Mouse (Mus musculus): ENCODE data around the gene Begain.

Begain gene

DNA sequence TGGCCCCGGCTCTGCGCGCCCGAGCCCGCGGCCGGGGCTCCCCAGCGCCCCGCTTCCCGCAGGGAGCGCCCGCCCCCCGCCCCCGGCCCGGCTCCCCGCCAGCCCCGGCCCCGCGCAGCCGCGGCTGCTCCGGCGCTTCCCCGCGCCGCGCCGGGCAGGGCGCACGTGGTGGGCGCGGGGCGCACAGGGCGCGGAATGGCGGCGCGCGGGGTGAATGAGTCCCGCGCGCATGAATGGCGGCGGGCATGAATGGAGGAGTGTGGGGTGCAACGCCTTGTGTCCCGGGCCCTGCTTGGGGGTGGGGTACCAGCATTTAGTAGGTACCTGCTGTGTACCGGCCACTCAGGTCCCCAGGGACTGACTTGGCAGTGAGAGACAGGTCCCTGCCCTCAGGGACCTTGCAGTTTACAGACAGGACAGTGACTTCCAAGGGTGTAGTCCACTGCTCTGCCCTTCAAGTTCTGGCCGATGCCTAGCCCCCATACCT lies at the start of gene Begain:
TSS of gene Begain (minus strand) at position 51 of the 487 bp plus-strand sequence.
- peak; percentile 68 for DNase-seq

DNA sequence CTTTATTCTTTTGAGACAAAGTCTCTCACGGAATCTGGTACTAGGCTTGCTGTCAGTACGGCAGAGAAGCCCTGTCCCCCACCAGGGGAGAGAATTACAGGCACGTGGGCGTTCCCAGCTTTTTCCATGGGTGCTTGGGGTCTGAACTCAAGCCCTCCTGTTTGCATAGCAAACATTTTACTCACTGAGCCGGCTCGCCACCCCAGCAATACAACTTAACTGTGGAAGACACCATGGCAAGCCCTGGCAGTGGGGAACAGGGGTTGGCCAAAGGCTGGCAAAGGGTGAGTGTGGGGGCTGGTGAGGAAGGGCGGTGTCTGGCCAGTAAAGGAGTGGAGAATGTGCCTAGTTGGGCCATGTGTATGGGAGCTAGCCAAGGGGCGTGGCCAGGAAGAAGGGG lies 47.7 kb upstream of the Begain start:
- no peak for DNase-seq

DNA sequence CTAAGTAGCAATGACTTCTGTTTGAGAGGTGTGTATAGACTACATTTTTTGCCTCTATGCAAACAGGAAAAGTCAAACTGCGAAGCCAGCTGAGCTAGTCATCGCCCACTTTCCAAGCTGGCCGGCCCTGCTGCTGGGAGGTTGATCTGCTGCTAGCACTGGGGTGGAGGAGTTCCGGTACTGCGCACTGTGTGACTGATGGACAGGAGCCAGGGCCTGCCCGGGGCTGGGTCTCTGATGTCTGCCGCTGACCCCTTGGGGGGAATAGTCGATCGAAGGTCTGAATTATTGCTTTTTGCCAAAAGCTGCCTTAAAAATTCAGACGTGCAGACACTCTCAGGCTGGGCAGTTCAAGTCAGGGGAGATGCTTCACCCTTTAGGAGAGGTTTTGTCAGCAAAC lies 47.1 kb upstream of the Begain start:
- DNase-seq = no peak

DNA sequence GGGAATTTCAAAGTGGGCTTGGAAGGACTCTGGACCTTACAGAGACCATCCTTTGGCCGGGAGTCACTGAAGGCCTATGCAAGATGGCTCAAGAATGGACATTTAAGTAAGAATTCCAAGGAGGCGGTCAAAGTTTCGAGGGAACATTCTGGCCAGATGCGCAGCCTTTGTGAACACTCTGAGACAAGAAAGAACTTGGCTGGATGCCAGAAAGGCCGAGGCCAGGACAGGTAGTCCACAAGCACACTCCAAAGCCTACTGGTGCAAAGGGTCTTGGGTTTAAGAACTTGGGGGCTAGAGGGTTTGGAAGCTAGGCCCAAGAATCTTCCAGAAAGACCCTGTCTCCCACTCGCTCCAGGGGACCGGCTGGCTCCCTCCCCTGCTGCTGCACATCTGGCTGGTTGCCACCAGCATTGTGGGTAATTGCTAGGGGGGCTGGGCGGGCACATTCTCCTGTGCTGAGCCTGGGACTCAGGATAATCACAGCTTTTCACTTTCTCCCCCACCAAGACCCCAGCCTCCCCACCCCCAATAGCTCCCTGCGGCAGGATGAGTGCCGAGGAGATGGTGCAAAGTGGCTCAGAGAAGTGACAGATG lies 45.1 kb upstream of the Begain start:
- DNase-seq = peak; percentile 18

DNA sequence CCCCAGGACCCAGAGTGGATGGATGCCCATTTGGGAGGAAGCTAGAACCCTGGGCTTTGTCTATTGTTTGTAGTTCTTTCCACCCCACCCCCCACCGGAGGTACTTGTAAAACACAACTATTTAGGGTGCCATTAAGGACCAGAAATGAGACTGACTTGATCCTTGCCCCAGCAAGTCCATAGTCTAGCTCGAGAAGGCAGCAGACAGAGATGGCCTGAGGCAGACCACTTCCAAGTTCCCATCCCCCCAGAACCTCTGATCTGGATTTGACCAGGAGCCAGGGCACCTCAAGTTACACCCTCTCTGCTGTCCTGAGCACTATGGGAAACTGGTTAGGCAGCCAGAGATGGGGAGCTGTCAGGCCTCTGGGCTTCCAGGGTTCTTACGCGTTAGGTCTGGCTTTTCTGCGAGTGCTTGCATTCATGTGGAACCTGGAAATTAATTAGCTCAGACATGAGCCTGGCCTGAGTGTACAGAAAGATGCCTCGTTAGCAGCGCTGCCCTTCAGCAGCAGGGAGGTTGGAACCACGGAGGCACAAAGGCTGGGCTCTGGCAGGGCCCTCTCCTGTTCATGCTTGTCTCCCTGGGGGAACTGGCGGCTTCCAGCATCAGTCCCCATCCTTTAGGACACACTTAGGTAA lies 44.5 kb upstream of the Begain start:
- DNase-seq = no peak

DNA sequence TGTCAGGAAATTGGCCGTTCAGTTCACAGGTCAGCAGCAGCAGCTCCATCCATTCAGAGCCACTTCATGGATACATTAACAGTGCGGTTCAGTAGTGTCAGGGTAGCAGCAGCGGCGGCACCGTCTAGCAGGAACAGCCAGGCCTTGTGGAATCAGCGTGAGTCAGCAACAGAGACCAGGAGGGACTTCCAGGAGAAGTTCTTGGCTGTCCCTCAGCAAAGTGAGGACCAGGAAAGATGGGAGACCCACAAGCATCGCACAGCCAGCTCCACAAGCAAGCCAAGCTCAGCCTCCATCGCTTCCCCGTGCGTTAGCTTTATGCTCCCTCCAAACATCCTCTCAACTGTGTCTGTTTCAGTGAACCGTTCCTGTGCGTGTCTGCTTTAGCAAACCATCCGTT lies 40.9 kb upstream of the Begain start:
- DNase-seq = no peak

DNA sequence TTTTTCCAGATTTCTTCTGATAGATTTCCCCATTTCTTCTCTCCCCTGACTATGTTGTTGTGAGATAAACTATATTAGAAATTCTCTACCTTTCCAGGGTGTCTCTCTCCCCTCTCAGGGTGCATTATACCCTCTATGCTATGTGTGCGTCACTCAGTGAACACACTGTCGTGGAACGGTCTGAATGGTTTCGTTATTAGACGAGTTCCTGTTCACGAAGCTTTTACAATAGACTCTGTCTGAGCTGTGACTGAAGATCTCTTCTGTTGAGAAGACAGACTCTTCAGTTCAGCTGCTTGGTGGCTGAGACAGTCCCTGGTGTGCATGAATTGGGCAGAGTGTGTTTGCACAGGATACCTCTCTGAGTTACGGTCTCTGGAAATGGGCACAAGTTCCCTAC lies 32.4 kb upstream of the Begain start:
- DNase-seq = no peak

DNA sequence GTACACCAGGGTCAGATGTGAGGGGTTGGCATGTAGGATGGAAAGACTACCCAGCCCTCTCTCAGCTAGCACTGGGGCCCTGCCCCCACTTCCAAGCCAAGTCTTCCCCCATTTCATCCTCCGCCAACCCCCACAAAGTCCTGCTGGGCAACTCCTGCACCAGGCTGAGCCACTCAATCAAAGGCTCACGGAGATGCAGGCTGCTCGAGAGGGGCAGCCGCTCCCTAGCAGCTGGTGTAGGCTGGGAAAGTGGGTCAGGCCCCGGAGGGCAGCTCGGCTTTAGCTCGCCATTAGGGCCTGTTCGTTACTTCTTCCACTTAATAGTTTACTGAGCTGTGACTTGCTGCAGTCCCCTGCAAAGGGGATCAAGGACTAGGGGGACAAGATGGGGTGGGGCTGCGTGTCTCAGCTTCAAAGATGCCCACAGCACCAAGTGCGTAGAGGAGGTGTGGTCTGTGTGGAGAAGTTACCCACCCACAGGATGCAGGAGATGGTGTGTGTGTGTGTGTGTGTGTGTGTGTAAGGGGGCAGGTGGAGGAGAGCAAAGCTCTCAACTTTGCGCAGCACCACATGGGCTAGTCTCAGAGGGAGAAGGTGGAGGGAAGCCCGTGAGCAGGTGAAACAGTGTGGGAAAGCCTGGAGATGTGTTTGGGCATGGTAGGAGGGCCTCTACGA lies 22.6 kb upstream of the Begain start:
- no peak for DNase-seq

DNA sequence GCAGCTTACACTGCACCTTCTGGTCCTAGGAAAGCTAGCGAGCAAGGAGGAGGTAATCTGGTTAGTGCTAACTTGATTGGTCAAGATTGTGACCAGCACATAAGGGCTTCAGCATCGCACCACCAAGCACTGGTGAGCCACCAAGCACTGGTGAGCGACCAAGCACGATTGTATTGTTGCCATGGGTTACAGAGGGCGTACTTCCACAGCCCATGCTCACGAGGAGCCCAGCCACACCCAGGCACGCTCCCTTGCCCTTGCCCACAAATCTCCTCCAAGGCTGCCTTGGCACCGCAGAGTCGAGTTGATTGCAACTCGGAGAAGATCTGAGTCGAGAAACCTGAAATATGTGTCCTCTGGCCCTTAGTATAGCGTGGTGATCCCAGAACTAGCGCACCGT lies 22.0 kb upstream of the Begain start:
- DNase-seq = no peak

DNA sequence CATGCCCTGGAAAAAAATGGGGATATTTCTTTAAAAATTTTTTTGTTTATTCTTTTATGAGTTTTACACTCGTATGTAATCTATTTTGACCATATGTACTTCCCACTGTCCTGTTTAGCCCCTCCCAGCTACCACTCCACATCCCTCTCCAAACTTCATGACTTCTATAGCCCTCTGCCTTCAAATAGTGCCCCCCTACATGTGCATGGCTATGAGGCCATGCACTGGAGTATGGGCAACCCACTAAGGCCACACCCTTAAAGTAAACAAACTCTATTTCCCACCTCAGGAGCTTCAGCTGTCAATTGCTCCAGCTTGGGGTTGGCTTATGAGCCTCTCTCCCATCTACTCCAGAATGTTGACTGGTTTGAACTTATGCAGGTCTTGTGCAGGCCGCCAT lies 18.1 kb upstream of the Begain start:
- DNase-seq = no peak

DNA sequence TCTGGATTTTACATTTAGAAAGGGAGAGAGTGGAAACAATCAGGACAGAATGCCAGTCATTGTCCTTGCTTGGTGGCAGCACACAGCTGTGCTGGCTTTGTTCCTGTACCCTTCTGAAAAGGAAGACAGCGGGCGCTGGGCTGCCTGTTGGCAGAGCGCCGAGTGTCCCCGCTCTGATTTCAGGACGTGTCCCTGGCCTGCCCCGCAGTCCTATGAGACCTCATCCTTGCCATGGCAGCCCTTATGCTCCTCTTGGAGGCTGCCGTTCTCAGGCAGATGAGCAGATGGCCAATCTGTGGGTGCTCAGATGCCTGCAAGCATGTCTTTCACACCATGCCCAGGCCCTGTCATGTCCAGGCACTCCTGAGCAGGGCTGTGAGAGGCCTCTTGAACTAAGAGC lies 17.7 kb upstream of the Begain start:
- no peak for DNase-seq

DNA sequence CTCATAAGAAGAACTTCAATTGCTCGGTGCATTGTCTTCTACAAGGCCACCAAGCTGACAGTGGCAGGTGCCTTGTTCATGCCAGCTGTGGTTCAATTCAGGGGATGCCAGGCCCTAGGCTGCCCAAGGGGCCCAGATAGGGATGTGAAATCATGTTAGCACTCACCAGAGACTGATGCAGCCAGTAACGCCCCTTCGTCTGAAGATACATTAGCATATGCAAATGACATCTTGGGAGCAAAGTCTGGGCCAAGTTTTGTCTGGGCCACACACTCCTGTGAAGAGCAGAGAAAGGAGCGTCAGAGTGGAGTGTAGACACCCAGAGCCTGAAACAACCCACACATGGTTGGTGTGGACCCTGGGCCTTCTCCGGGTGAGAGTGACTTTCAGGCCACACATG lies 17.0 kb upstream of the Begain start:
- DNase-seq = no peak

DNA sequence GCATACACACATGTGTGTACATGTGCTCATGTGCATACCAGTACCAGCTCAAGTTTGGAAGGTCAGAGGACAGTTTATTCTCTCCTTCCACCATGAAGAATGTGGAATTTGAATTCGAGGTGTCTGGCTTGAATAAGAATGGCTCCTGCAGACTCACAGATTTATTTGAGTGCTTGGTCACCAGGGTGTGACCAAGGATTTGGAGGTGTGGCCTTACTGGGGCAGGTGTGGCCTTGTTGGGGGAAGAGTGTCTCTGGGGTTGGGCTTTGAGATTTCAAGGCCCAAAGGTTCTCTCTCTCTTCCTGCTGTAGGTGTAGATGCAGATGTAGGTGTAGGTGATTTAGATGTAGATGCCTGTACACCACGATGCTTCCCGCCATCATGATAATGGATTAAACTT lies 15.5 kb upstream of the Begain start:
- no peak for DNase-seq

DNA sequence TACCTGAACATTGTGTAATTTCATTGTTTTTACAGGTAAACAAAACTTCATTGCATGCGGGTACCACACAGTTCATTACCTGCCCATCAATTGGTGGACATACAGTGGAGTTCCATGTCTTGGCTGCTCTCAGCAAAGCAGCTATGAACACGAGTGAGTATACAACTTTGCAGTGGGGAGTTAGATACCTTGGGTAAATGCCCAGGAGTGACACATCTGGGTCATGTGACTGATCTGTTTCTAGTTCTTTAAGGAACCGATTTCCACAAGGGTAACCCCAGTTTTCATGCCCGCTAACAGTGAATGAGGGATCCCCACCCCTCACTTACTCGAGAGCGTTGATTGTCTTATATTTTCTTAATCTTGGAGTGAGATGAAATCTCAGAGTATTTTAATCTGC lies 9.0 kb upstream of the Begain start:
- no peak for DNase-seq

DNA sequence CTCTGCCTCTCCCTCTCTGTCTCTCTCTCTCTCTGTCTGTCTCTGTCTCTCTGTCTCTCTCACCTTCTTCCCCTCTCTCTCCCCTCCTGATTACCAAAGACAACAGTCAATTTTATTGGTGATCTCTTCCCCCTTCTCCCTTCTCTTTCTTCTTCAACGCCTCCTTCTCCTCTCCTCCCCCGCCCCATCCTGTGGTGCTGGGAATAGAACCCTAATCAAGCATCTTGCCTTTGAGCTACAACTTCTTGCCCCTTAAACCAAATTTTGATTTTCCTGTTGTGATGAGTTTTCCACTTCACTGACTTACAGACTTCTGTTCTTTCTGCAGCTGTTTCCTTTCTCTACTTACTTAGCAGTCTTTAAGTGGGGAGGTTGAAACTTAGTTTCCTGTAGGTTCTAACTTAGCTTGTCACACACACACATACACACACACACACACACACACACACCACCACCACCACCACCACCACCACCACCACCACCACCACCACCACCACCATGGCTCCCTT lies 6.8 kb upstream of the Begain start:
- DNase-seq = no peak

DNA sequence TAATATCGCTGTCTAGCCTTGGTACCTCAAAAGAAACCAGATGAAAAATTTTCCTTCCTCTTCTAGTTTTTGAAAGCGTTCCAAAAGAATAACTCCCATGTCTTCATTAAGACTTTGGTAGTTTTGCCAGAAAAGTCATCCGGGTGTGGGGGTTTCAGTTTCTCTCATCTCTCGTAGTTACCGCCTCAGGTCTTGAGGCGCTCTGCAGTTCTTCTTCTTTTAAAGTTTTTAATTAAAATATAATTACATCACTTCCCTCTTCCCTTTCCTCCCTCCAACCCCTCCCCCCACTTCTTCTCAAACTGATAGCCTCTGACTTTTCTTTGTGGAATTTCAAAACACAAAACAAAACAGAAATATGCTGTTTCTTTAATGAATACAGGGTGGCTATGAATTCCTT lies 6.1 kb upstream of the Begain start:
- no peak for DNase-seq

DNA sequence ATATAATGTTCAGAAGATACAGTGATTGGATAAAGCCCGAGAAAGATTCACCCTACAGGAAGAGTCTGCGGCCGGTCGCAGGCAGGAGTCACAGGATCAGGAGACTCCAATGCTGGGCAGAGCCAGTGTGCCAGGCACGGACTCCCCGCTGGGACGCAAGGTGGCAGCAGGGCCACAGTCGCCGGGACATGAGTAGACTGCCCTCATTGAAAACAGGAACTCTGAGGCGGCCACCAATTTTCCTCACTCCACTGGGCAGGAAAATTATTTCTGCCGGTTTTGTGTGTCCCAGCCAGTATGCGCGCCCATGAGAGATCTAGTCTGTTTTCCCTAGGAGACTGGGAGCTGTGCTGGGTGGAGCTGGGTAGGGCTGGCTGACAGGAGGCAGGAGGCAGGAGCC lies 3.2 kb upstream of the Begain start:
- DNase-seq = no peak

DNA sequence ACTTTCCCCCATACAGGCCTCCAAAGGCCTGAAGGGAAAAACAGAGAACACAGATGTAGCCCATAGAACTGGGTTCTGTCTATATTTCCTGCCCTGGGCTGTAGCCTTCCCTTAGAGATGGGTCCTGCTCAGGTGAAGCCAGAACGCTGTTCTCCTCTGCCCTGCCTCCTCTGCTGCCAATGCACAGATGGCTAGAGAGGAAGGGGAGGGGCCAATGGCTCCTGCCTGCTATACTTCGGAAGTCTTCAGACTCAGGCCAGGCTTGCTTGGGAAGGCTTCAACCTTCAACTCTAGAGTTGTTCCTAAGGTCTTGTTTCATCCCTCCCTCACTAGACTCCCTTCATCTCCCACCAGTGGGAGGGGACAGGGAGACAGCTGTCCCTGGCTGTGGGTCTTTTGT lies 1.7 kb upstream of the Begain start:
- no peak for DNase-seq

DNA sequence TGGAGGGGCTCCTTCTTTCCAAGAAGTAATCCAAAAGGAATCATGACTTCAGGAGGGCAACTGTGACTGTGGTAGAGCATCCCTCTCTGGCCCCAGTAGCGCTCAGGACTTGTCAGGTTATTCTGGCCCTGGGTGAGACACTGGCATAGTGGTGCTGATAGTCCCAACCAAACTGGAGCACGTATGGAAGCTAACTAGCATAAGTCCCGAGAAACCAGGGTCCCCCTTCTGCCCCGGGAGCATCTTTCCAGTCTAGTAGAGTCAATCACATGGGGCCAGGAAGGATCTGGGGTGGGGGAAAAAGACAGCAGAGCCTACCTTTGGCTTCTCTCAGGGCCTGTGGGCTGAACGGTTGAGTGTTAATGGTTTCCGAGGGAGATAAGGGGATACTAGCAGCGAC lies 721 bp upstream of the Begain start:
- no peak for DNase-seq

DNA sequence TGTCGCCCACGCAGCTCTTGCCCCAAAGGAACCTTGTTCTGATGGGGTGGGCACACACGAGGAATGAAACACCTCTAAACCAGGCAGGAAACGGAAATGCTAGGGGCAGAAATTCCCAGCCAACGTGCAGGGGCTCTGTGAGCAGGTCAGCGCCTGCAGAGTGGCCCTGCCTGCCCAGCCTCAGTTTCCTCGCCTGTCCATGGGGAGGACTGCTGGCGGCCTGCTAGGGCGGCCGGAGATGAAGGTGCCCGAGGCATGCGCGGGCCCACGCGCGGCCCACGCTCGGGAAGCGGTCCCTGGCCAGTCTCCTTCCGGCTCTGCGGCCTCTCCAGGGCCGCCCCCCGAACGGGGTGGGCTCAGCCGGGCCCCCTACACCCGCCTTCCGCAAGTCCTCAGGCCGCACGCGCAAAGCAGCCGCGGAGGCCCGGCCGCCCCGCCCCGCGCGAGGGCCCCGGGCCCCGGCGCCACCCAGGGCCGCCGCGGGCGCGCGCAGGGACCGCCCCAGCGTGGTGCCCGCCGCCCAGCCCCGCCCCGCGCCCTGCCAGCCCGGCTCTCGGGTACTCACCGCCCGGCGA lies 369 bp downstream of the Begain start:
- DNase-seq = peak; percentile 87

DNA sequence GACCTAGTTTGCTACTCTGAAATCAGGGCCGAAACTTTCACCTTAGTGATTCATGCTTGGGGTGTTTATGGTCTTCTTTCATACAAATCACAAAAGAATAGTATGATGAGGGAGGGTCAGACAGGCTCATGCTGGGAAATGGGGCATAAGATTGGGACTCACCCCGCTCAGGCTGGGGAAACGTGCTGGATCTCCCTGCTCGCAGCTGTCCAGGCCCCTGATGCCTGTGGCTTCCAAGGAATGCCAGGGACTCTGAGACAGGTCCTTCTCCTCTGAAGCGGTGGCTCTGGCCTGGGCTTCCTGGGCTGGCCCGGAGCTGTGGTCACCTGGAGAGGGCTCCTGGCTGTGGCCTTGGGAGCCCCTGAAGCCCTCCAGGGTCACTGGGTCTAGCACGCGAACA lies 9.4 kb downstream of the Begain start:
- DNase-seq = no peak

DNA sequence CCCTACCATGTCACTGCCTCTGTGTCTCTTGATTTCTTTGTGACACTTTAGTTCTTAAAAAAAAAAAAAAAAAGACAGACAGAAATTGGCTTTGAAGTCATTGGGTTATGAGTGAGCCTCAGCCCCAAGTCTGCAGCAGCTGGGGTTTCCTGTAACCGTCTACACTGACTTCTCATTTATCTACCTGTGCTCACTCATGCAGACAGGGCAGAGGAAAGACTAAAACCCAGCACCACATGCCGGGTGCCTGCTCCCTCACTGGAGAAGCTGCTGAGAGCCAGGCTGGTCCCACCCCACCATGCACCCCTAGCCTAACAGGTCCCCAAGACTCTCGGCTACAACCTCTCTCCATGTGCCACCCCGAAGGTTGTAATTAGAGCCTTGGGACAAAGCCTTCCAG lies 10.3 kb downstream of the Begain start:
- DNase-seq = no peak

DNA sequence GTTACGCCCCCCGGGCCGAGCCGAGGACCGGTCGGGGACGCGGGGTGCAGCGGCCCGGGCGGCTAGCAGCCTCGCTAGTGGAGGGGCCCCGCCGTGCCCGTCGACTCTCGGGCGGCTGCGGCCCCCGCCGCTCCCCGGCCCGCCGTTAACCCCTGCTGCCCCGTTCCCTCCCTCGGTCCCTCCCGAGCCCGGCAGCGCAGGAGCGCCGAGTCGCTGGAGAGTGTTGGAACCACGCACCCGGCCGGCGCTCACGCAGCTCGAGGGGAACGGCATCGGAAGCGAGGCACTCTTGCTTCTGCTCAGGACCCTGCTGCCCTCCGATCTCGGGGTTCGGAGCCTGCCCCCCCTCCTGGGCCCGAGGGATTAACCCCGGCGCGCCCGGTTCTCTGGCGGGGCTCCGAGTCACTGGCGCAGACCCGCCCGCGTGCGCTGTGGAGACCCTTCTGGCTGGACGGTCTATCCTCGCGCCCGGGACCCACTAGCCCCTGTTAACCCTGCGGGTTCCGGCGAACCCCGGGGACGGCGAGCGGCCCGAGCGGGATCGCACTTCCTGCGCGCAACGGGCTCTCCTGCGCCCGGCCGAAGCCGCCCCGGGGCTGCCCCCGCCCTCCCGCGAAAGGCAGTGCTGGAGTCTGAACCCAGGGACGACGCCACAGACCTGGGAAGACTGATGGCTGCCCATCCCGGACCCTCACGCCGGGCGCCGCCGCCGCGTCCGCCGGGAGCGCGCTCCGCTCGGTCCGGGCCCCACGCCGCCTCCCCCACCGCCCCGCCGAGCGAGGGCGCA lies 14.8 kb downstream of the Begain start:
- peak; percentile 47 for DNase-seq
